13 mouse cellular contexts compared by ENCODE assay signal in genomic region chr4:130889777-130890510, GRCm38 (mm10). TPM values are rescaled to one million over a fixed set of nuclear protein-coding genes. Genes with fewer than 3 reads are reported as not detected.
DNase-seq lines count a peak whose midpoint lies in the region; ATAC-seq and TF ChIP-seq lines count a peak whose summit lies in the region.
"Had no signal": no experiment of that assay in that cellular context is flagged by ENCODE, and none has a peak within 500 bp of the region (broad histone marks: within the 10 kb centered on the region; RNA-seq: fewer than 3 reads in every experiment).

No protein-coding gene starts in this region.

- no peak for TF ChIP-seq EP300 in stomach, postnatal 0 days (optimal IDR thresholded peaks at IDR 0.05)

- 57% methylated on average over 11 of the region's 11 CpGs for WGBS in liver, adult 2 months
- 34% methylated on average over 10 of the region's 11 CpGs for WGBS in liver, embryonic 12.5 days (ENCODE audit: insufficient replicate concordance)
- 40% methylated on average over 11 of the region's 11 CpGs for WGBS in stomach, postnatal 0 days

- no peak overlapping the region for H3K9ac ChIP-seq in liver, adult 2 months (ENCODE audit: low read depth, low read length)
- no peak overlapping the region for H3K9ac ChIP-seq in liver, embryonic 12.5 days
- H3K9ac ChIP-seq in stomach, postnatal 0 days (ENCODE audit: low read length): no peak overlapping the region

- DNase-seq in embryo, embryonic 9.5 days (ENCODE audit: extremely low spot score): peak; percentile 53
- no peak for DNase-seq in embryo, embryonic 10.5 days (ENCODE audit: low spot score)
- peak; percentile 19 for DNase-seq in liver, adult 2 months (ENCODE audit: extremely low read depth, low read depth, low spot score)
- DNase-seq in liver: no peak
- DNase-seq in stomach, postnatal 0 days (ENCODE audit: low spot score): no peak
- DNase-seq in ovary, postnatal 10 days (ENCODE audit: low spot score): no peak
- DNase-seq in right cerebral cortex, postnatal 4 days: no peak
- DNase-seq: cerebellum, postnatal 10 days; gastrocnemius, postnatal 14 days had no signal

- H3K27ac ChIP-seq in liver, adult 2 months (replicated peaks; ENCODE audit: insufficient read depth, low read depth, low read length): no peak overlapping the region
- H3K27ac ChIP-seq in liver, embryonic 12.5 days: no peak overlapping the region
- no peak overlapping the region for H3K27ac ChIP-seq in stomach, postnatal 0 days (replicated peaks)

- H3K9me3 ChIP-seq in liver, embryonic 12.5 days (replicated peaks): no peaks in the 10 kb centered on the region
- H3K9me3 ChIP-seq in stomach, postnatal 0 days (ENCODE audit: control insufficient read depth, low read length): no peaks in the 10 kb centered on the region

- no peaks in the 10 kb centered on the region for H3K27me3 ChIP-seq in liver, adult 2 months (ENCODE audit: control insufficient read depth, insufficient read depth, low read length)
- H3K27me3 ChIP-seq in liver, embryonic 12.5 days (replicated peaks): 0 out of 2 replicates have a peak, but pooled peaks cover 5% of the 10 kb centered on the region
- no peaks in the 10 kb centered on the region for H3K27me3 ChIP-seq in stomach, postnatal 0 days (ENCODE audit: control insufficient read depth, insufficient read depth, low read length)

- no peaks in the 10 kb centered on the region for H3K36me3 ChIP-seq in liver, adult 2 months (ENCODE audit: control insufficient read depth, insufficient read depth, low read length)
- no peaks in the 10 kb centered on the region for H3K36me3 ChIP-seq in liver, embryonic 12.5 days
- no peaks in the 10 kb centered on the region for H3K36me3 ChIP-seq in stomach, postnatal 0 days (ENCODE audit: control insufficient read depth, insufficient read depth, low read length)

- no peaks in the 10 kb centered on the region for H3K4me1 ChIP-seq in liver, adult 2 months (ENCODE audit: control insufficient read depth, insufficient read depth, low read length)
- H3K4me1 ChIP-seq in liver, embryonic 12.5 days: peaks cover 9% of the 10 kb centered on the region
- H3K4me1 ChIP-seq in stomach, postnatal 0 days (replicated peaks; ENCODE audit: control insufficient read depth, insufficient read depth): no peaks in the 10 kb centered on the region

- no peak overlapping the region for H3K4me2 ChIP-seq in liver, embryonic 12.5 days
- no peak overlapping the region for H3K4me2 ChIP-seq in stomach, postnatal 0 days (replicated peaks; ENCODE audit: low read depth)
- H3K4me2 ChIP-seq: midbrain, embryonic 11.5 days had no signal

- no peak for TF ChIP-seq POLR2A in liver, adult 2 months (IDR thresholded peaks at IDR 0.05; ENCODE audit: extremely low read depth, insufficient read depth, low read length)

- H3K79me2 ChIP-seq in liver, adult 2 months (ENCODE audit: control insufficient read depth, insufficient read depth, low read length): no peaks in the 10 kb centered on the region

- H3K4me3 ChIP-seq in liver, adult 2 months (ENCODE audit: insufficient read depth, low read depth, low read length): no peak overlapping the region
- no peak overlapping the region for H3K4me3 ChIP-seq in liver, embryonic 12.5 days
- H3K4me3 ChIP-seq in stomach, postnatal 0 days (ENCODE audit: low read depth, low read length): no peak overlapping the region

- peak; percentile 59; the same call in 1 of the 2 replicates for ATAC-seq in liver, embryonic 12.5 days
- ATAC-seq in stomach, postnatal 0 days (ENCODE audit: low FRiP score, low TSS enrichment): peak; percentile 53; the same call in 1 of the 2 replicates

- TF ChIP-seq CTCF in liver, adult 2 months (IDR thresholded peaks at IDR 0.05; ENCODE audit: low read depth, low read length): no peak
- TF ChIP-seq CTCF in stomach, postnatal 0 days (IDR thresholded peaks at IDR 0.05; ENCODE audit: low read depth): no peak

RNA-seq across cellular contexts. Expression of gene Laptm5, which starts 23.0 kb away (rescaled TPM):
- total RNA-seq in liver, adult 2 months (2014; rRNA removed): 4.8 and 5.4 TPM in 2 replicates
- 18.9 and 31.5 TPM in 2 replicates for polyA plus RNA-seq in liver, adult 2 months (2012; rRNA removed)
- polyA plus RNA-seq in liver, embryonic 12.5 days (2016; fragmentation: Nextera tagmentation; extraction: Ambion mirVana): 61.1 and 64.3 TPM in 2 replicates
- 30.5 and 34.0 TPM in 2 replicates for polyA plus RNA-seq in stomach, postnatal 0 days (2015; fragmentation: Nextera tagmentation; extraction: Ambion mirVana)

RNA-seq across cellular contexts. Expression of gene Matn1, which starts 54.2 kb away (rescaled TPM):
- not detected in 2 replicates for total RNA-seq in liver, adult 2 months (2014; rRNA removed)
- polyA plus RNA-seq in liver, adult 2 months (2012; rRNA removed): not detected in 2 replicates
- 0.12 and 0.17 TPM in 2 replicates for polyA plus RNA-seq in liver, embryonic 12.5 days (2016; fragmentation: Nextera tagmentation; extraction: Ambion mirVana)
- polyA plus RNA-seq in stomach, postnatal 0 days (2015; fragmentation: Nextera tagmentation; extraction: Ambion mirVana): 0.05 TPM in 1 of 2 replicates, not detected in the other
- total RNA-seq: adrenal gland, postnatal 4 days; gastrocnemius, postnatal 14 days; neutrophil, adult 5-6 weeks had no signal
- polyA plus RNA-seq: midbrain, embryonic 11.5 days had no signal

Comparison
In these comparisons a context has a peak if more than half of its experiments do, and no peak if none do; other contexts are left out.
1. DNase-seq: peak in embryo, embryonic 9.5 days (single experiment) and liver, adult 2 months (single experiment); none in embryo, embryonic 10.5 days (single experiment), liver (single experiment), stomach, postnatal 0 days (single experiment), ovary, postnatal 10 days (single experiment) and right cerebral cortex, postnatal 4 days (single experiment).